Mouse (Mus musculus): Measurements from ENCODE around the gene Man2a2.

- no peak for TF ChIP-seq CTCF (IDR thresholded peaks at IDR 0.05; ENCODE audit: extremely low read depth, insufficient read length, insufficient replicate concordance, low read depth, low read length)
- TF ChIP-seq POLR2A (IDR thresholded peaks at IDR 0.05; ENCODE audit: low read depth, low read length): no peak
Measured at GRCm38 (mm10) chr7:80382919-80383318, 11.7 kb upstream of the Man2a2 start.

Measured in small intestine, adult 2 months (tissue).